Mouse (Mus musculus): ENCODE data around the gene Elmo1. TPM values are rescaled to one million over a fixed set of nuclear protein-coding genes. Genes with fewer than 3 reads are reported as not detected.
A peak's percentile ranks its signal among the peaks of the same experiment; 100 is the strongest.

The Elmo1 gene
- polyA plus RNA-seq, 1 experiment from 2014 or later: 45.9 TPM

- Histone ChIP-seq H3K27me3 (no peaks in the 10 kb centered on the region), H3K4me3 (no peak overlapping the region), H3K27ac (peak overlapping the region; percentile 48), H3K9me3 (no peaks in the 10 kb centered on the region), H3K9ac (no peak overlapping the region), H3K4me2 (no peak overlapping the region), H3K4me1 (replicated peaks) (peaks cover 14% of the 10 kb centered on the region), H3K36me3 (no peaks in the 10 kb centered on the region)
- 70% methylated on average over 12 of the region's 12 CpGs for WGBS
- ATAC-seq (ENCODE audit: low FRiP score): no peak
Measured at GRCm38 (mm10) chr13:20538216-20539070, 448.0 kb downstream of the Elmo1 start.

DNA sequence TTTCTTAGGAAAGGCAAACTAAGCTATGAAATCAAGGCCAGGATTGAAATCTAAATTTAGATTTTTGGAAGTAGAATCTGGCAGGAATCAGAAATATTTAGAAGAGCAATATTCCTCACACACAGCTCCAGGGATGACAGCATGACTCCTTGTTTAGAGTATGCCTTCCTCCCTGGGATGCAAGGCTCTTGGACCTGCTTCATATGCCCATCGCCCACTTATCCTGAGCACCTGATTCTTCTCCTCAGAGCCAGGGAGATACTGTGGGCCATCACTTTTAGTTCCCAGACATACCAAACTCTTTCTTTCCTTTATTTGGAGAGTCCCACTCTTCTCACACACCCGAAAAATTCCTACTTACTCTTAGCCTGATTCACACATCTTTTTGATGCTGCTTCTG is 449.2 kb downstream of the Elmo1 start:
- Histone ChIP-seq H3K9me3 (no peaks in the 10 kb centered on the region), H3K27me3 (no peaks in the 10 kb centered on the region), H3K4me3 (no peak overlapping the region), H3K4me2 (no peak overlapping the region), H3K9ac (no peak overlapping the region), H3K4me1 (replicated peaks) (peaks cover 14% of the 10 kb centered on the region), H3K36me3 (no peaks in the 10 kb centered on the region), H3K27ac (no peak overlapping the region)
- no peak for ATAC-seq (ENCODE audit: low FRiP score)
- WGBS: 94% methylated on average over 2 of the region's 2 CpGs

DNA sequence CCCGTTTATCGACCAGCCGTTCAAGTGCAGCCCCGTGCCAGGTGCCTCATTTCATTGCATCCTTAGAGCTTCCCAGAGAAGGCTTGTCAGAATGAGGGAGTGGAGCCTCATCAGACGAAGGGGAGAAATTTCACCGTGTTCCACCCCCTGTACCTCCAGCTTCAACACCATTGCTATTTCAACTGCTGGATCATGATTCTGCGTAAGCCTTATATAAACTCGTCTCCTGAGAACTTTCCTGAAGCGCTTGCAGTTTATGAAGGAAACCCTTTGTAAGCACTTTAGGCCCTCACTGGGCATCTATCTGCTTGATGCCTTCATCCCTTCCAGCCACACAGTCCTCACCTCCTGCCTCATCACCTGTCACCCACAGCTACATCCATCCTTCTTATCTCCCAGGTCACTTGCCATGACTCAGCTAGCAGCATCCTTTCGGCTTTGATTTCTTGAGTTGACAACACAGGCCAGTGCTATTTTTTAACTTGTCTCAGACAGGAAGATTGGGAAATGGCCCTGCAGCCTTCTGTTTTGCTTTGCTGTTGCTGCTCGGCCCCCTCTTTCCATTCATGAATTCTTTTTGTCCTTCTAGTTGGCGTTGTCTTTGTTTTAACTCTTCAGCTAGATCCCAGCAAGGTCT is 456.3 kb downstream of the Elmo1 start:
- peaks cover 15% of the 10 kb centered on the region; the same call in 1 of the 2 replicates for H3K4me1 ChIP-seq (replicated peaks)
- no peak for ATAC-seq (ENCODE audit: low FRiP score)
- peak overlapping the region; percentile 18; the same call in 1 of the 2 replicates for H3K27ac ChIP-seq
- WGBS: 80% methylated on average over 12 of the region's 12 CpGs
- H3K36me3 ChIP-seq: no peaks in the 10 kb centered on the region
- no peaks in the 10 kb centered on the region for H3K9me3 ChIP-seq
- no peaks in the 10 kb centered on the region for H3K27me3 ChIP-seq
- no peak overlapping the region for H3K4me2 ChIP-seq
- no peak overlapping the region for H3K4me3 ChIP-seq
- H3K9ac ChIP-seq: no peak overlapping the region

DNA sequence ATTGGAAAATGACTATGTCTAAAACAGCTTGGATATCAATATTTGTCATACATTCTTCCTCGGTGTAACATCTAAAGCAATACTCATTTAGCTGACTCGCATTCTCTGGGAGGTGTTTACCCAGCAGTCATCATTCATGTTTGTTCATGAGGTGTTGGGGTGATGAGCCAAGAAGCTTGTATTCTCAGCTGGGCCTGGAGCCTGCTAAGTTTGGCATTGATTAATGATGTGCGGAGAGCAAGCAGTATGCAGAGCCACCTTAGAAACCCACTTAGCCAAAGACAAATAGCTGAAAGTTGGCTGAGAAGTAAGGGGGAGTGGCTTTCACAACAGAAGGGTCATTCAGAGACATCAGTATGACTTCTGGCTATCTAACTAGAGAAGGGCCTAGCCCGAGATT is 459.6 kb downstream of the Elmo1 start:
- Histone ChIP-seq H3K4me1 (replicated peaks) (peaks cover 15% of the 10 kb centered on the region; the same call in 1 of the 2 replicates), H3K9ac (no peak overlapping the region), H3K27ac (no peak overlapping the region), H3K27me3 (no peaks in the 10 kb centered on the region), H3K4me3 (no peak overlapping the region), H3K9me3 (no peaks in the 10 kb centered on the region), H3K36me3 (no peaks in the 10 kb centered on the region), H3K4me2 (no peak overlapping the region)
- 64% methylated on average over 4 of the region's 4 CpGs for WGBS
- peak; percentile 73 for ATAC-seq (ENCODE audit: low FRiP score)

DNA sequence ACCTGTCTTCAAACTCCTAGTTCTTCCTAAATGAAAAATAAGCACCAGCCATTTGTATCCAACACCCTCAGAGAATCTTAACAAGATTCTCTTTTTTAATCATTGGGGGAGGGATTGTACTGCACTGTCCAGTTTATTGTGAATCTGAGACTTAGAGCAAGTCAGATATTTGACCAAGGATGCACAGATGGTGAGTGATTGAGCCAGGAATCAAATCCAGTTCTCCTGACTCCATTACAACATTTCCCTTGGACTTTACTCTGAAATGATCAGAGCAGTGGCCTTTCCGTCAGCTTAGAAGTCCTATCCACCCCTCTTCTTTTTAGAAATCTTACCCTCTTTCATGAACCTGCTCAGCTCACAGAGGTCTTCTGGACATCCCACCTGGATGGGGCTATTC is 461.2 kb downstream of the Elmo1 start:
- H3K9me3 ChIP-seq: no peaks in the 10 kb centered on the region
- WGBS: 88% methylated on average over 1 of the region's 1 CpGs
- no peaks in the 10 kb centered on the region for H3K36me3 ChIP-seq
- H3K4me2 ChIP-seq: no peak overlapping the region
- H3K4me3 ChIP-seq: no peak overlapping the region
- no peak overlapping the region for H3K9ac ChIP-seq
- no peaks in the 10 kb centered on the region for H3K27me3 ChIP-seq
- no peak overlapping the region for H3K27ac ChIP-seq
- peaks cover 14% of the 10 kb centered on the region; the same call in 1 of the 2 replicates for H3K4me1 ChIP-seq (replicated peaks)
- ATAC-seq (ENCODE audit: low FRiP score): no peak

GRCm38 (mm10) chr13:20555853-20556452 is 465.6 kb downstream of the Elmo1 start:
- H3K36me3 ChIP-seq: no peaks in the 10 kb centered on the region
- no peak overlapping the region for H3K9ac ChIP-seq
- H3K27ac ChIP-seq: no peak overlapping the region
- H3K4me2 ChIP-seq: no peak overlapping the region
- H3K4me1 ChIP-seq (replicated peaks): no peaks in the 10 kb centered on the region
- no peak overlapping the region for H3K4me3 ChIP-seq
- 90% methylated on average over 4 of the region's 4 CpGs for WGBS
- H3K27me3 ChIP-seq: no peaks in the 10 kb centered on the region
- ATAC-seq (ENCODE audit: low FRiP score): no peak
- H3K9me3 ChIP-seq: no peaks in the 10 kb centered on the region

DNA sequence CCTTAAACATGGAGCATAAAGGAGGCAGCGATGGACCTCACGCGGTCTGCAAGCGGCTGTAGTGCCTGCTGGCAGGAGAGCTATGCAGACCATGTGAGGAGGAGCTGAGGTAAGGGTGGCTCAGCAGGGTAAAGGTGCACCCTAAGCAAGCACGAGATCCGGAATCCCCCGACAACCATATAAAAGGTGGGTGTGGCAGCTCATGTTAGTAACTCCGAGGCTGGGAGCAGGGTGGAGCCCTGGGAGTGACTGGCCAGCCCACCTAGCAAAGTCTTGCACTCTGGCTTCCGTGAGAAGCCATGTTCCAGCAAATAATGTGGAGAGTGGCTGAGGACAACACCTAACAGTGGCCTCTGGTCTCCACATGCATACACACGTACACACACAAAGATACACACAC is 466.3 kb downstream of the Elmo1 start:
- Histone ChIP-seq H3K36me3 (no peaks in the 10 kb centered on the region), H3K4me3 (no peak overlapping the region), H3K27me3 (no peaks in the 10 kb centered on the region), H3K4me2 (no peak overlapping the region), H3K9me3 (no peaks in the 10 kb centered on the region), H3K27ac (no peak overlapping the region), H3K9ac (no peak overlapping the region), H3K4me1 (replicated peaks) (no peaks in the 10 kb centered on the region)
- ATAC-seq (ENCODE audit: low FRiP score): no peak
- 91% methylated on average over 10 of the region's 10 CpGs for WGBS

- no peaks in the 10 kb centered on the region for H3K9me3 ChIP-seq
- no peak overlapping the region for H3K4me2 ChIP-seq
- no peak overlapping the region for H3K27ac ChIP-seq
- H3K9ac ChIP-seq: no peak overlapping the region
- H3K4me3 ChIP-seq: no peak overlapping the region
- H3K4me1 ChIP-seq (replicated peaks): no peaks in the 10 kb centered on the region
- 52% methylated on average over 8 of the region's 8 CpGs for WGBS
- ATAC-seq (ENCODE audit: low FRiP score): no peak
- no peaks in the 10 kb centered on the region for H3K36me3 ChIP-seq
- no peaks in the 10 kb centered on the region for H3K27me3 ChIP-seq
Measured at GRCm38 (mm10) chr13:20557156-20557555, 466.8 kb downstream of the Elmo1 start.

DNA sequence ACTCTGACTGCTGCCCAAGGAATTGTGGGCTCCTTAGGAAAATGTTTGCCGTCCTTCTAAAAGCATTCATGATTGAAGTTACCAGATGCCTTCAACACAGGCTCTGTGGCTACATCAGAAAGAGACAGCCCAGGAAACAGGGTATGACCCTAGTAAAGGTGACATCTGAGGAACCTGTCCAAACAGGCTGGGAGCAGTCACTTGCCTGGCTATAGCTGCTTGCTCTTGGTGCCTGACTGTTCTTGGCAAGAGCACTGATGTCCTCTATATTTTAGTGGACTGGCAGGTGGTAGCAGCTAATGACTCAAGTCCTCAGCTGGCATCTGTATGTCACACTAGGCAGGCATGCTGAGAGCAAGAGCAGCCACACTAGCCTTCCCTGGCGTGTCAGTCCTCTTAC is 468.0 kb downstream of the Elmo1 start:
- Histone ChIP-seq H3K9me3 (no peaks in the 10 kb centered on the region), H3K27ac (no peak overlapping the region), H3K36me3 (no peaks in the 10 kb centered on the region), H3K9ac (no peak overlapping the region), H3K4me2 (no peak overlapping the region), H3K4me3 (no peak overlapping the region), H3K27me3 (no peaks in the 10 kb centered on the region), H3K4me1 (replicated peaks) (no peaks in the 10 kb centered on the region)
- no peak for ATAC-seq (ENCODE audit: low FRiP score)
- WGBS: 87% methylated on average over 2 of the region's 2 CpGs

DNA sequence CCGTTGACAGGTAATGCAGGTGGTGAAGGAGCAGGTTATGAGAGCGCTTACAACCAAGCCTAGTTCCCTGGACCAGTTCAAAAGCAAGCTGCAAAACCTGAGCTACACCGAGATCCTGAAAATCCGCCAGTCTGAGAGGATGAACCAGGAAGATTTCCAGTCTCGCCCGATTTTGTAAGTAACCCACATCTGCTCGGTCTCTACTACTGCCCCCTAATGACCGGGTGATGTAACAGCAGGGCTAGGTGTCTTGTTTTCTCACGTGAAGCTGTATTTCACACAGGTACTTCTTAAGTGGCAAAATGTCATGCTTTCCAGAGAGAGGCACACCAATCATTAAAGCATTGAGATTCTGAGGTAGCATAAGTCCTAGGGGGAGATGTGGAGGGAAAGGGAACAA is 474.0 kb downstream of the Elmo1 start:
- ATAC-seq (ENCODE audit: low FRiP score): no peak
- no peaks in the 10 kb centered on the region for H3K9me3 ChIP-seq
- H3K27ac ChIP-seq: no peak overlapping the region
- no peaks in the 10 kb centered on the region for H3K27me3 ChIP-seq
- 87% methylated on average over 9 of the region's 9 CpGs for WGBS
- H3K4me2 ChIP-seq: no peak overlapping the region
- no peak overlapping the region for H3K9ac ChIP-seq
- peaks cover 10% of the 10 kb centered on the region for H3K36me3 ChIP-seq
- no peaks in the 10 kb centered on the region for H3K4me1 ChIP-seq (replicated peaks)
- no peak overlapping the region for H3K4me3 ChIP-seq

DNA sequence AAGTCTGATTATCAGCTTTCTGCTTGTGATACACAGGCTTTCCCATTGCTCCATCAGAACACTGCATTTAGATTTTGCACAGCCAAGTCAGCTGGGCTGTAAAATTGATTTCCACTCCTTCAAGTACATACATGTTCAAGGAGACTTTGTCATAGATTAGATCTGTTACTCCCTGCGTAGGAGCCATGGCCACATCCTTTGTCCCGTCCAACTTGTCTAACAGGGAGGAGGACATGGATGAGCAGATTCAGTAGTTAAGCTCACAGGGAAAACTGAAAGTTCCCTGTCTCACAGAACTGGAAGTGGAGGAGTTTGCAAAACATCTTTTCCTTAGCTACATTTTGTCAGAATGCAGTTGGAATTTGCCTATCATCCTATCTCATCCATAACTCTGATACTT is 484.8 kb downstream of the Elmo1 start:
- Histone ChIP-seq H3K36me3 (peaks cover 50% of the 10 kb centered on the region), H3K4me2 (no peak overlapping the region), H3K4me3 (no peak overlapping the region), H3K27me3 (no peaks in the 10 kb centered on the region), H3K9ac (no peak overlapping the region), H3K4me1 (replicated peaks) (no peaks in the 10 kb centered on the region), H3K9me3 (no peaks in the 10 kb centered on the region), H3K27ac (no peak overlapping the region)
- WGBS: 93% methylated on average over 2 of the region's 2 CpGs
- no peak for ATAC-seq (ENCODE audit: low FRiP score)

DNA sequence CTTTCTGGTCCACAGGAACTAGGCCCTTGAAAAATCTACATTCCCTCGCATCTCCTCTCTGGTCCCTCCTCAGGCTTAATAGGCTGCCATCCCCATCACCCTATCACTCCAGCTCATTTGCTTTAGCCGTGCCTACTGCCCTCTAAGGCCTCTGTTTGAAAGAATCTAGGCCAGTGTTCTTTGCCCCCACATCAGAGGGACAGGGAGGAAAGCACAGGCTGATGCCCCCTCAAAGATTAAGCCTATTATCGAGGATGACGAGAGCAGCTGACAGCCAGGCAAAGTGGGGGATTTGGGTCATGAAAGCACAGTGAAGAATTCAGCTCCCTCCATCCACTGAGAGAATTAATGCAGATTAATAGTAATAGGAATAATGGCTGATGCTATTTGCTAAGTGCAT is 495.5 kb downstream of the Elmo1 start:
- Histone ChIP-seq H3K9ac (no peak overlapping the region; the same call in 1 of the 2 replicates), H3K4me2 (no peak overlapping the region), H3K36me3 (peaks cover 21% of the 10 kb centered on the region), H3K9me3 (no peaks in the 10 kb centered on the region), H3K27me3 (no peaks in the 10 kb centered on the region), H3K4me1 (replicated peaks) (0 out of 2 replicates have a peak, but pooled peaks cover 3% of the 10 kb centered on the region), H3K27ac (no peak overlapping the region), H3K4me3 (no peak overlapping the region)
- ATAC-seq (ENCODE audit: low FRiP score): no peak
- WGBS: 72% methylated on average over 4 of the region's 4 CpGs

Measured in hindbrain, embryonic 13.5 days (tissue).